Mouse (Mus musculus) adrenal gland, postnatal 14 days (tissue): ENCODE measurements around the gene Hspa1l. TPM values are rescaled to one million over a fixed set of nuclear protein-coding genes. Genes with fewer than 3 reads are reported as not detected.
"Not testable (repeated sequence)": the region's sequence is repeated elsewhere in the genome, so short reads cannot be mapped to it uniquely, and the experiment has no call there.

ENCODE experiments used
- DNase-seq: peaks from one replicate; pipeline ENCODE4 v3.0.0; 2021; ENCODE audit warnings: mixed read lengths
- total RNA-seq: library from RNA; stranded (reverse); gene quantifications from 2 replicates; pipeline ENCODE4 v1.2.3, GENCODE M21; 2021

The Hspa1l gene
- total RNA-seq, 1 experiment from 2014 or later: 0.37 TPM

GRCm38 (mm10) chr17:34975581-34976492, 3.3 kb downstream of the Hspa1l start:
- peak; percentile 49 for DNase-seq

GRCm38 (mm10) chr17:34977000-34977399, 4.5 kb downstream of the Hspa1l start:
- DNase-seq: no peak

GRCm38 (mm10) chr17:34978239-34978638, 5.7 kb downstream of the Hspa1l start:
- no peak for DNase-seq

- no peak for DNase-seq
These were observed 7.1 kb downstream of the Hspa1l start for GRCm38 (mm10) chr17:34979631-34980030.

GRCm38 (mm10) chr17:34980655-34981054, 8.2 kb downstream of the Hspa1l start:
- peak; percentile 45 for DNase-seq

GRCm38 (mm10) chr17:34981690-34982180, 9.2 kb downstream of the Hspa1l start, which contains the start of gene Lsm2:
TSS of gene Lsm2 (plus strand) at chr17:34981862.
- DNase-seq: peak; percentile 94

GRCm38 (mm10) chr17:34982328-34982727, 9.8 kb downstream of the Hspa1l start:
- no peak for DNase-seq

GRCm38 (mm10) chr17:34984218-34984617, 11.7 kb downstream of the Hspa1l start:
- no peak for DNase-seq

- no peak for DNase-seq
These were observed 22.2 kb downstream of the Hspa1l start for GRCm38 (mm10) chr17:34994751-34995150.

- DNase-seq: not testable (repeated sequence)
These were observed 22.7 kb downstream of the Hspa1l start for GRCm38 (mm10) chr17:34995192-34995591.

- not testable (repeated sequence) for DNase-seq
These were observed 23.4 kb downstream of the Hspa1l start for GRCm38 (mm10) chr17:34995927-34996326.

- DNase-seq: no peak
These were observed 24.1 kb downstream of the Hspa1l start for GRCm38 (mm10) chr17:34996411-34997141.

GRCm38 (mm10) chr17:34997142-34997483, 24.6 kb downstream of the Hspa1l start:
- no peak for DNase-seq

GRCm38 (mm10) chr17:34998526-34999430, 26.3 kb downstream of the Hspa1l start:
- no peak for DNase-seq

- not testable (repeated sequence) for DNase-seq
These were observed 27.6 kb downstream of the Hspa1l start for GRCm38 (mm10) chr17:34999871-35000716.

- DNase-seq: peak; percentile 93
These were observed 28.4 kb downstream of the Hspa1l start, which contains the start of gene Vars for GRCm38 (mm10) chr17:35000717-35001451. TSS of gene Vars (plus strand) at chr17:35000987.

- peak; percentile 48 for DNase-seq
These were observed 29.1 kb downstream of the Hspa1l start for GRCm38 (mm10) chr17:35001452-35002152.

GRCm38 (mm10) chr17:35002153-35002865, 29.8 kb downstream of the Hspa1l start:
- DNase-seq: no peak
